Mouse (Mus musculus) erythroblast, adult 5-6 weeks (primary cell): Measurements from ENCODE around the gene Kdm3a. TPM values are rescaled to one million over a fixed set of nuclear protein-coding genes. Genes with fewer than 3 reads are reported as not detected.

ENCODE experiments used
- ATAC-seq: replicated peaks from 2 replicates; pipeline ENCODE4 v1.8.0; 2016; ENCODE audit warnings: moderate number of reproducible peaks, mild to moderate bottlenecking, moderate TSS enrichment, inconsistent platforms; ENCODE audit not compliant: poor library complexity, low FRiP score, severe bottlenecking
- total RNA-seq, 2 experiments: library from RNA; stranded (forward) in 1 of 2; stranded (reverse) in 1 of 2; fragments of 150-400 nt in 1 of 2; fragments of 200-764, 138-1000 nt in 1 of 2; gene quantifications; 2 replicates each; pipeline versions ENCODE4 v1.2.3 to v1.2.4; 2015 to 2017; ENCODE audit warnings: low replicate concordance in 2 of 2

The Kdm3a gene
- total RNA-seq (2015; ENCODE audit: low replicate concordance) (64.6 and 90.1 TPM in 2 replicates), total RNA-seq (2017; ENCODE audit: low replicate concordance) (85.6 and 117 TPM in 2 replicates)

DNA sequence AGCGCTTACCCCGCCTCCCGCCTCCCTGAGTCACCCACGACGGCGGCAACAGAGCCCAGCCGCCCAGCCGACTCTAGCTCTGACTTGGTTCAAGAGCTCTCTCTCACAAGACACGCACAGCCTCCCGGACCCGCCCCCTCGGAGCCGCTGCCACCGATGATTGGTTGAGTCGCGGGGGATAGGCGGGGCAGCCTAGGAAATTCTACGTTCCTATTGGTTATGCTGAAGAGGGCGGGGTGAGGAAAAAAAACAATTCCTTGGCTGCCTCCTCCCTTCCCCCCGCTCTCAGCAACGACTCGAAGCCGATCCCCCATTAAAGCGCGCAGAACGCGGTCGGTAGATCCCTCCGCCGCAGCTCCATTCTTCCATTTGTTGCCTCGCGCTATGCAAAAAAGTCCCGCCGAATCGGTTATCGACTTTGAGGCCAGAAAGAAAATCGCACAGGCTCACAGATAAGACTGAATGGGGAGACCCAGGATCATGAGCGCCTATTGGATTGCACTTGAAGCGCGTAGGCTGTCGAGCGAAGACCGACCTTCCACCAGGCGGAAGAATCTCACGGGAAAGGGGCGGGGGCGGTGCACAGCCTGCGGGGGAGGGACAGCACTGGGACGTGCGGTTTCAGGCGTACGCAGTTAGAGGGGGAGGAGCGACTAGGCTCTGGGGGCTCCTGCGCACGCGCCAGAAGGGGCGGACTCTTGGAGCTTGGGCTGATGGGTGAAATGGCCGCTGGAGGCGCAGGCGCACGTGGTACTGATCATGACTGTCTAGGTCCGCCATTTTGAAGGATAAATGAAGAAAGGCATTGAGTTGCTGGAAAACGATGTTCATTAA, at the start of gene Kdm3a:
Kdm3a (minus strand) TSS at position 162 of the 834 bp plus-strand sequence.
- peak; percentile 92 for ATAC-seq

DNA sequence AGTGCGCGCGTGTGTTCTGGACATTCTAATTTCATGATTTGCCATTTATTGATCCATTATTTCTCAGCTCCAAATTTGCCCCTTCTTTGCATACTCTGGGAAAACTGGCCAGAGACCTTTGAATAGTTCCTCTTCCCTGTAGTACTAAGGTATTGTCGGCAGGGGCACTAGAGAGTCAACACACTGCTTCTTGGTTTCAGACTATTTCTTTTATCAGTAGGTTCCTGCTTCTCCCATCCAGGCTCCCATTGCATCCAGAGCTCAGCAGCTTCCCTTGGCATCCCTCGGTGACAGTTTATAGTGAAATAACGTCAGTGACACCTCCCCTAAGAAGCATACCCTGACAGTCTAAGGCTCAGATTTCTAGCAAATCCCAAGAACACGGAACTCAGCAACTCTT, 46.1 kb upstream of the Kdm3a start:
- no peak; the same call in 1 of the 2 replicates for ATAC-seq

DNA sequence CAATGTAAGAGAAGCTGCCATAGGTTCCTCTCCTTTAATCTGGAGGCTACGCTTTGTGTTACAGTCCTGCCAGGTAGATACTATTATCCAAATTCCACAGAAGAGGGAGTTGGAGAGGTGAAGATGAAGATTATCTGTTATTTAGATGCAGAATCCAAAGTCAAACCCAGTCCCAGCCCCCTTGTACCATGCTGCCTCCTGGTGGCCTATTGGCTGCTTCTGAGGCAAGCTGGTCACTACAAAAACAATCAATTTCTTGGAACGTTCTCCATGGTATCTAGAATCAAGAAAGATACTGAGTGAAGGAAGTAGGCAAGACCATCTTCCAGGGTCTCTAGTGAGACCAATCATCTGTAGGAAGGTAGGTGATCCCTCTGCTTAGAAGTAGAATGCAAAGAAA, 40.4 kb upstream of the Kdm3a start:
- no peak for ATAC-seq

DNA sequence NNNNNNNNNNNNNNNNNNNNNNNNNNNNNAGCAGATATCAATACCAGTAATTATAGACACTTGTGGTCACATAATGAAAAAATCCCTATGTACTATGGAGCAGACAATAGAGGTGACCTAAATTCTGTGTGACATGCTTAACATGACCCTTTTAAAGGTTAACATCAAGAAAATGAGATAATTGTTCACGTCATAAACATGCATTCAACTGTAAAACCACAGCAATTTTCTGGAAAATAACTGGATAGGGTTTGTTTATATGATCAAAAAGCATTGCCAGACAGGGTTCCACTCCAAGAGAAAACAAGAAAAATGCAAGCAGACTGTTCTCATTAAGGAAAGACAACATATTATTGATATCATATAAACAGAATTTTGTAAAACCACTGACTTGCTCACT, 31.7 kb upstream of the Kdm3a start:
- no peak for ATAC-seq

DNA sequence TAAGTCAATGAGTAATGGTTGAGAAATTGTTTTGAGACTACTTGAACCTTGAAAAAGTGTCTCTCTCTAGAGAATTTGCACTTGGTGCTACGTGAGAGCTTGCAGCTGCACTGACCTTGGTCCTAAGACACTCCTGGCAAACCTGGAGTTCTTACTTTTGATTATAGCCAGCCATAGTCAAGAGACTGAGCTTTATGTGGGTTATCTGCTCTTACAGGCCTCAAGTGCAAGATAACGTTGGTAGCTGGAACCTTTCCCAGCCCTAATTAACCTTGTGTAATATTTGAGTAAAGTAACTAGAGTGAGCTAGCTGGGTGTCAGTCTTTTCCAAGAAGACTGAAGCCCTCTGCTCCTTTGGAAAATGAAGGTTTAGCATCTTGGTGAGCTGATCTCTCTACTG, 25.5 kb upstream of the Kdm3a start:
- ATAC-seq: no peak

DNA sequence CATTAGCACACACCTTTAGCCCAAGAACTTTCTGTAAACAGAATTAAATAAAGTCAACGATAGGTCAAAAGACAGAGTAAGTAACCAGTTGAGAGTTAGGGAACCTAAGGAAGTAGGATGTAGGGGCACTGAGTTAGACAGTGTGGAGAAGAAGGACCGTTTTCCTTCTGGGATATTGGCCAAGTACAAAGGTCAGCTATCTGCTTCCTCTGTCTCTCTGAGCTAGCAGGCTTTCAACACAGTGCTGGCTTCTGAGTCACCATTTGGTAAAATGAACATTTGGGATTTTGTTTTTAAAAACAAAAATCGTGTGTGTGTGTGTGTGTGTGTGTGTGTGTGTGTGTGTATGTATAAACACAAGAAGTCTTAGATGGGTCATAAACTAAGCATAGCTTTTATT, 23.0 kb upstream of the Kdm3a start:
- no peak for ATAC-seq

DNA sequence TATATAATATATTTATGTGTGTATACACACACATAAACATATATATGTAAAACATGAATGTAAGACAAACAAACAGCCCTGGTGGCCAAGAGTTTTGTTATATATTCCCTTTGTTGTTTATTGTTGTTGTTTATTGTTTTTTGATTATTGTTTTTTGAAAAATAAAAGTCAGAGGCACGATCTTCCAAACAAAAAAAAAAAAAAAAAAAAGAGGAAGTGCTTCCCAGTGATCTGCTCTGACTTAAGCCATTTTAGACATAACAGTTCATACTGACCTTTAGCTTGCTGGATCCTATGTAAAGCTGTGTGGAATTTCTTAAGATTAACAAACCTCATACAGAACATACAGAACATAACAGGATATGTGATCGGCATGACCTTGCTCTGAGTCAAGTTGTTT, 19.1 kb upstream of the Kdm3a start:
- no peak for ATAC-seq

DNA sequence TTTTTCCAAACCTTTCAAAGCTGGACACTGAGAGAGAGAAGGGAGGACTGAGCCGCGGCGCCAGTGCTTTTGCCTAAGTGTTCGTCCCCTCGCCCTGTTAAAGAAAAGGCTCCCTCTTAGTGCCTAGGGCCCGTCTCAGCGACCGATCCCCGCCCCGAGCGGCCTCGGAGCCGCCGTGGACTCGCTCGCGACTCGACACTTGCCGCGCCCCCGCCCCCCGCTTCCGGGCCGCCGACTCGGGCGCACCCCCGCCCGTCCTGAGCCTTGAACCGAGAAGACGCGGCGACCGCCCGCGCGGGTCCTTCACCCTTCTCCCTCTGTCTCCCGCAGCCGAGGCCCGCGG, 333 bp downstream of the Kdm3a start:
- no peak for ATAC-seq

DNA sequence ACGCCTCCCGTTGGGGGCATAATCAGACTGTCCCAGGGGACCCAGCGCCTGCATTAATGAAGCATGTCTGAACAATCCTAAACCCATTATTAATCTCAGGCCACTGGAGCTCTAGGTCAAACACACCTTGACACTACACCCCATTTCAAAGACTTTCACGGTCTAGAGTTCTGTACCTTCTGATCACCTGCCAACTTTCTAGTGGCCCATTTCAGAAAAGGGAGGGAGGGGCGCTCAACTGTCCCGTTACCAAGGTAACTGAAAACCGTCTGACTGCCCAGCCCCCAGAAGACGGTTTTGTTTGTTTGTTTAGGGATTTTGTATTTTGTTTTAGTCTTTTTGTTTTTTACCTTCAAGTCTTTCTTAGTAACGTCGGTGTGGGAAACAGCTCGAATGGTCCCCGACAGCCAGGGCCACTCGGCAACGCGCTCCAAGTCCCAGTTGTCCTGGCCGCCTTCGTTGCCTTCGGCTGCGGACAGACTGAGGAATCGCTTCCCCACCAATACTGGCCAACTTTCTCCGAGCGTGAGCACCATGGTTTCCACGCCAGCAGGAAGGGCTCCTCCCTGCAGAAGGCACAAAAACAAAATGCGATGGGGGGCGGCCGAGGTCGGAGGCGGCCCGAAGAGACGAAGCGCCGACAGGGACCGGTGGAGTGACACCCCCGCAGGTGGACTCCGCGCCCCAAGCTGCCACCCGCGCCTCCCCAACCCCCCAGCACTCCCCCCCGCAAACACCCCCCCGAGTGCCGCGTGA, 906 bp downstream of the Kdm3a start:
- peak; percentile 30 for ATAC-seq

DNA sequence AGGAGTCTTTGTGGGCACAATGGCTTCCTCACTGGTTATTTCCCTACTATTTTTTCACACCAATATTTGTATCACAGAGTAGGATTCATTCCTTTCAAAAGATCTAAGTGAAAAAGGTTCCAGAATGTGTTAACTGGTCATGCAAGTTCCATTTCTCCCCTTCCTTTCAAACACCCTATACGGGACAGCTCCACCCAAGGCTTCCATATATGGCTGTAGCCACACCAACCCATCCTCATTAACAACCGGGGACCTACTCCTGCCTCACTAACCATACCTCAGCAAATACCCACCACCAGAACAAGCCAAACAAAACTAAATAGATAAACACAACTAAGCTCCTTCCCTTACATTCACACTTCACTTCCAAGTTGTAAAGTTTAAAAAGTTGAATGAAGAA, 1.6 kb downstream of the Kdm3a start:
- ATAC-seq: no peak

DNA sequence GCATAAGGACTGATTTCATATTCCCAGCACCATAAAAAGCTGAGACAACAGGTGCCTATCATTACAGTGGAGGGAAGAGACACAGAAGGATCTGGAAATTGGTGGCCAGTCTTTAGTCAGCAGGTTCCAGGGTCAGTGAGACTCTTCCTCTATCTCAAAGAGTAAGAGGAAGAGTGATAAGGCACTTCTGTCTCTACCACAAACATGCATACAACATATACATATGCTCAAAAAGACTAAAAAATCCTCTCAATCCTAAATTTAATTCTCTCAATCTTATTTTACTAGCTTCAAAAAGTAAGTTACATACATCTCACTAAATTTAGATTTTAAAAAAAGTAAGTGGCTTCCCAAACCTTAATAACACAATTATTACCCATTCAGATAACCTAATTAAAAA, 5.5 kb downstream of the Kdm3a start:
- ATAC-seq: no peak

DNA sequence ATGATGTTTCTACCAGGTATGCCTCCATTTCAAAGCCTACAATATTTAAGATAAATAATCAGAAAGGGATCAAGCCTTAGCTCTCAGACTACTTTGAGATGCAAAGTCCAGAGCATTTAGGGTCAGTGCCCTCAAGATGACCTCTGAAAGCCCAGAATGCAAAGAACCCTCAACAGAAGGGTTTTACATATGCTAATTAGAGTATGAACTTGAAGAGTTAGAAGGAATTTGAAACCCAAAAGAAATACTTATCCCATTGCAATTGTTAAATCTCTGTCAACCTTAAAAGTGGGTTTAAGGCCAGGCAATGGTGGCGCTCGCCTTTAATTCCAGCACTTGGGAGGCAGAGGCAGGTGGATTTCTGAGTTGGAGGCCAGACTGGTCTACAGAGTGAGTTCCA, 6.8 kb downstream of the Kdm3a start:
- no peak for ATAC-seq

DNA sequence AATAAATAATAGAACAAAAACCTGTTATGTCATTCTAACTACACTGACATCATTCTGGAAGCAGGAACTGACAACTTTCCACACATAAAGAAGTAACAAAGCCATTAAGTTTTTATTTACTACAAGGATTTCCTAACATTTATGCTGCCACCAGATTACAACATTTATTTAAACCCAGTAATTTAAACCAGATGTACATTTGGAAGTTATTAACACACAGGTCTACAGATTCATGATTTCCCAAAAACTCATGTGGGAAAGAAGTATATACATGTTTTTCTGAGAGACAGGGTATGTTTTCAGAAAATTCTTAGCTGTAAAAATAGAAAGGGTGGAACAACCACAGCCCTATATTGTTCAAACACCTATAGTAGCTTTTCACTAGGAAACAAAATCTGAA, 8.1 kb downstream of the Kdm3a start:
- ATAC-seq: no peak

DNA sequence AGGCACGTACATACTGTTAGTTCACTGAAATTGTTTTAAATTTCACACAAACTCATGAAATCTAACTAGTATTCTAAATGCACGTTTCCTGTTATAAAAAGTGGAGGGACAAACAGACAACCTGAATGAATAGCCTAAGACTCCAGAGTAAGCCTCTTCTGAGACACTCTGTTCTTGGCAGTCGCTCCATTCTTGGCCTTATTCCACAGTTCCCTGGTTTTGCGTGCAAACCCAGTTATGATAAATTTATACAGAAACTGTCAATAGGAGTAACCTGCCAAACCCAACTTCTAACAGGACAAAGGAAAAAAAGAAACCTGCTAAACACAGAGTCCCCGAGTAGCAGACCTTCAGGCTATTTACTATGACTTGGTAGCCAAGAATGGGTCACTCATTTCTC, 10.8 kb downstream of the Kdm3a start:
- ATAC-seq: no peak

DNA sequence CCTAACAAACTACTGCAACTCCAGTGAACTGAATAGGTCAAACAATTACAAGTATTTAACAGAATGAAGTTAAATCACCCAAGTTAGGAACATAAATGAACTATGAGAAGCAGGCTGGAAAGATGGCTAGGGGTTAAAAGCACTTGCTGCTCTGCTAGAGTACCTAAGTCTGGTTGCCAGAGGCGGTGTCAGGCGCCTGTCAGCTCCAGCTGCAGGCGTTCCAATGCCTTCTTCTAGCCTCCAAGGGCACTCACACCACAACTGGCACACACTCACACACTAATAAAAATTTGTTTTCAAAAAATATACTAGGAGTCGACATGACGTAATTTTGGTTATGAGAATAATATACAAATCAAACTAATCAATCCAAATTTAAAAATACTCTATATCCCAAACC, 11.2 kb downstream of the Kdm3a start:
- ATAC-seq: no peak

DNA sequence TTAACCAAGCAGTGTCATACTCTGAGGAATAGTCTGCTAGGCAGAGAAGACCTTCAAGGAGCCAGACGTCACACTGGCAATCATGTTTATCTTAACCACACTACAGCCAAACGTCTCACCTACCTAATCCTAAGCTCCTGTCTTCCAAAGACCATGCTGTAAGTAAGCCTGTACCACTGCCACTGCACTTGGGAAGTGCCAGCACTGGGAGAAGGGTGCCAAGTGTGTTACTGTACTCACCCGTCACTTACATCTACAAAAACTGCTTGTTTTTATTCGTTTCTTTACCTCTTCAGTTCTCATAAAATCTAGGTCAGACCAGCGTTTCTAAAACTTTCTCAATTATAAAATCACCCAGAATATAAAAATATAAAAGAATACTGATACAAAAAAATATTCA, 15.8 kb downstream of the Kdm3a start:
- no peak for ATAC-seq

DNA sequence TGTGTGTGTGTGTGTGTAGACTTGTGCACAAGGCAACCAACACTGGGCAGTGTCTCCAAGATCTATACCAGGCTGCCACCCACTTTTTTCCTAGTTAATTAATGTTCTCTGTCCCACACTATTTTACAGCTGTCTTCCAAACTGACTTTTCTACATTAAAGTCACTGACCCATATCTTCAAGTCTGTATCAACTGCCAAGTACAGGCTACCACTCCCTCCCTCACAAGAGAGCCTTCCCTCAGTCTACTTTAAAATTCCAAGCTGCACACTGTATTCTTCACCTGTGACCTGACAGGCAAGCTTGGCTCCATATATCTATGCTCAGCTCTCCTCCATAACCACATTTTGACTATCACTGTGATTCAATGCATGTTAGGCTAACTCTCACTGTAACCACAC, 19.6 kb downstream of the Kdm3a start:
- ATAC-seq: no peak

DNA sequence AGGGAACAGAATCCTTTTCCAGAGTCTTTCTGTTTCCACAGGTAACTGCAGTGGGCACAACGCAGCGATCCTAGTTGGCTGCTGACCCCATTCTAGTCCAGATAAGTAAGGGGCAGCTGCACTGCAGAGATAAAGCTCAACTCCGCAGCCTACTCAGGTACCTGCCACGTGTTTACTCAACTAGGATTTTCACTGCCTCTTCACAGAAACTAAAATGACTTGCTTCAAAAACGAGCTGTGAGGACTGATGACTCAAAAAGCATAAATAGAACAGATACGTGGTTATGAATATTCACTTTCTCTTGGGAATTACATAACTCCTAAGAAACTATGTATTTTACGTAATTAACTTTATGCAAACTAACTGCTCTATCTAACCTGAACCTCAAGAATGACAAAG, 22.8 kb downstream of the Kdm3a start:
- ATAC-seq: peak; percentile 98

DNA sequence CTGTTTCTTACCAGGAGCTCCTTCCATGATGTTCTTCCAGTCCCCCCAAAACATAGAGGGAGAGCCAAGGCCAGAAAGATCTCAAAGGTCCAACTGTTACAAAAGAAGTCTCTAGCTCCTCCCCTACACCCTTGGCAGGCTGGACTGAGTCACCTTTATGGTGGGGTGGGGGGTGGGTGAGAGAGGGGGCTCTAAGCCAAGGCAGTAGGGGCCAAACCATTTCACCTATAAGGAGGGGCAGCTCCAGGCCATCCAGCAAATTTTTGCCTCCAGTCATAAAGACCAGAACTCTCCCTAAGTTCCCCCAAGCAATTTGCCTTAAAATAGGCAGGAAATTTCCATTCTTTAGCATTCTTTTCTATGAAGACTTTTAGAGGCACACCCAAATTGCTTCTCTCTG, 23.8 kb downstream of the Kdm3a start:
- no peak for ATAC-seq

DNA sequence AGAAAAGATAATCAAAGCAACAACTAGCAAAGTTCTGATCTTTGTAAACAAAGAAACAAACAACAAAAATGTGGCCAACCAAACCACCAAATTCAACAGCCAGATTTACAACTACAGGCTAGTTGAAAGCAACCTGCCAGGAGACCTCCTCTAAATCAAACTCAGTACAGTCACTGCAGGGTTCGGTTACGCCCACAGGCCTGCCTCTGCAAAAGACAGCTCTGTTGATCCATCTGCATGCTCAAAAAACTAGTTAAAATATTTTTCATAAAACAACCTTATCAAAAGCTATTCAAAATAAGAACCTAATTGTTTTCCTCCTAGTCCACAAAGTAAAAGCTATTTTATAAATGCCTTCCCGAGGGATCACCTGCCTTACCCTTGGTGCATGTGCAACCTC, 25.0 kb downstream of the Kdm3a start:
- ATAC-seq: no peak

DNA sequence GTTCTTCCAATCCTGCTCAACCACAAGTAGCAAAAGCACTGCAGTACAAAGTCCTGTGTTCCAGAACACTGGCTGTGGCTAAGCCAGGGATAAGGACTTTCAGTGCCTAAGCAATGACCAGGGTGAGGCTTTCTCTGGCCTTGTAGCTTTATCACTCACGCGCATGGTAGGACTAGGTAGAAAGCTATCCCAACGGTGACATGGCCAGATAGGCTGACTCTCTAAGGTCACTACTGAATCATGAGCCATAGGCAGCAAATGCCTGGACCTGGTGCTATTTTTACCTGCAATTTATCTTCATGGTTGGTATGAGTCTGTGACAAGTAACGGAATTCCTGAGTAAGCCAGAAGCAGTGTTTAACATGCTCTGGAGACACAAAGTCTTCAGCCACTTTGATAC, 42.6 kb downstream of the Kdm3a start:
- ATAC-seq: no peak
